Mouse (Mus musculus) lung, embryonic 14.5 days (tissue): Measurements from ENCODE around the gene Klrb1c. TPM values are rescaled to one million over a fixed set of nuclear protein-coding genes. Genes with fewer than 3 reads are reported as not detected.
"Not testable (repeated sequence)": the region's sequence is repeated elsewhere in the genome, so short reads cannot be mapped to it uniquely, and the experiment has no call there.

ENCODE experiments used
- ATAC-seq: fragments of 200-750 bp; cut with Nextera tagmentation; 2 replicates; pipeline ENCODE4 v1.8.0; 2017; ENCODE audit warnings: mild to moderate bottlenecking, moderate TSS enrichment, moderate library complexity; ENCODE audit not compliant: insufficient read depth
- DNase-seq: peaks from one replicate; pipeline ENCODE4 v3.0.0-alpha.2; 2015
- H3K27ac ChIP-seq: fragments of 300-500 bp; sonication (generic); 2 replicates; pipeline ENCODE4 v1.5.1; 2014; ENCODE audit warnings: low read depth, mild to moderate bottlenecking, moderate library complexity
- H3K27me3 ChIP-seq: fragments of 300-500 bp; sonication (generic); 2 replicates; pipeline ENCODE4 v1.6.1; 2014; ENCODE audit warnings: low read length, control low read depth; ENCODE audit not compliant: insufficient read depth
- H3K36me3 ChIP-seq: fragments of 300-500 bp; sonication (generic); 2 replicates; pipeline ENCODE4 v1.6.1; 2014; ENCODE audit warnings: control low read depth; ENCODE audit not compliant: insufficient read depth
- H3K4me1 ChIP-seq: fragments of 300-500 bp; sonication (generic); 2 replicates; pipeline ENCODE4 v1.6.1; 2014; ENCODE audit warnings: antibody characterized with exemption, control low read depth; ENCODE audit not compliant: insufficient read depth
- H3K4me2 ChIP-seq: fragments of 300-500 bp; sonication (generic); 2 replicates; pipeline ENCODE4 v1.6.1; 2014; ENCODE audit warnings: mild to moderate bottlenecking
- H3K4me3 ChIP-seq: fragments of 300-500 bp; sonication (generic); 2 replicates; pipeline ENCODE4 v1.5.1; 2014; ENCODE audit warnings: low read depth, low read length
- H3K9ac ChIP-seq: fragments of 300-500 bp; sonication (generic); 2 replicates; pipeline ENCODE4 v1.6.1; 2014
- H3K9me3 ChIP-seq: fragments of 300-500 bp; sonication (generic); 2 replicates; pipeline ENCODE4 v1.6.1; 2016; ENCODE audit warnings: low read depth, low read length, control low read depth
- CTCF ChIP-seq: IDR thresholded peaks from 2 replicates; pipeline ENCODE4 v1.5.1; 2016; ENCODE audit warnings: antibody characterized with exemption, low read depth
- WGBS: fragments of 180-500 bp; shearing (Covaris S2); extraction: QIAGEN DNeasy Blood & Tissue Kit; methylation state at CpG from one replicate; pipeline ENCODE4 v1.1.7; 2014; 5-methylcytosine and 5-hydroxymethylcytosine counted together
- polyA plus RNA-seq: library from polyadenylated mRNA; unstranded; fragments of >200 nt; fragmentation: Nextera tagmentation; extraction: Ambion mirVana; gene quantifications from 2 replicates; pipeline ENCODE4 v1.2.1, GENCODE M21; 2014

Gene Klrb1c
- polyA plus RNA-seq, 1 experiment from 2014 or later, result 0.26 TPM

DNA sequence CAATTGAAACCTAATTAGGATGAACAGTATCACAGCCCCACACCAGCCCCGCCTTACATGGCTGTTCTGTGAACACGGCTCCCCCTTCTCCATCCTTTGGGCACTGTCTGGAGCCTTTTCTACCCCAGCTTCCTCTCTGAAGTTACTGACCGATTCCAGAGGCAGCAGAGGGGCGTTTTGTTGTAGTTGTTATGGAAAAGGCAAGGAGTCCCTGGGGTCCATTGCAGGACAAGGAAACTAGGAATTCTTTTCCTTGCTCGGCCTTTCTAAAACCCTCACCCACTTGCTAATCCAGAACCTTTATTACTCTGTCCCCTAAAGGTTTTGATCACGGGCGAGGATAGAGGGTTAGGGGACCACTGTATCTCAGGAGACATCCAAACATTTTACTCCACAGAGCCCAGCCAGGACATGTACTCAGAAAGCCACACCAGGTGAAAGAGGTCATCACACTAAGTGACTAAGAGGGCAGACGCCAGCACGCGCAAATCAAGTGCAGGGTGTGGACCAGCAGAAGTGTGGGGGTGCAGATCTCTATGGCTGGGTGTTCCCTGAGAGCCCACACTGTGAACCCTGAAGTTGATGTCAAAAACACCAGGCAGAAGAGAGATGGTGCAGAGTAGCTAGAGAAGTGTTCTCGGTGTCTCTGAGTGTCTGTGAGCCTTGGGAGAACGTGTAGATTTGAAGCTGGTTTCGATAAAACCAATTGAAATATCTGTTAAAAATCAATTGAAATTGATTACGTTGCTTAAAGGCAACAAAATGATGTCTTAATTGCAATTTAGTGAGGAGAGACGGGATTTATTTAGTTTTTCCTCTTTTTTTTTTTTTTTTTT, 9.1 kb upstream of the Klrb1c start:
- peak overlapping the region; percentile 72 for H3K4me2 ChIP-seq
- no peaks in the 10 kb centered on the region; the same call in 1 of the 2 replicates for H3K4me1 ChIP-seq
- 14% methylated on average over 15 of the region's 15 CpGs for WGBS
- no peaks in the 10 kb centered on the region for H3K36me3 ChIP-seq
- H3K4me3 ChIP-seq, result peak overlapping the region; percentile 57
- ATAC-seq (no peak), DNase-seq (peak; percentile 56)
- H3K27me3 ChIP-seq, result no peaks in the 10 kb centered on the region
- H3K9me3 ChIP-seq, result no peaks in the 10 kb centered on the region
- H3K9ac ChIP-seq, result peak overlapping the region; percentile 15
- no peak for TF ChIP-seq CTCF
- peak overlapping the region; percentile 42; the same call in 1 of the 2 replicates for H3K27ac ChIP-seq

DNA sequence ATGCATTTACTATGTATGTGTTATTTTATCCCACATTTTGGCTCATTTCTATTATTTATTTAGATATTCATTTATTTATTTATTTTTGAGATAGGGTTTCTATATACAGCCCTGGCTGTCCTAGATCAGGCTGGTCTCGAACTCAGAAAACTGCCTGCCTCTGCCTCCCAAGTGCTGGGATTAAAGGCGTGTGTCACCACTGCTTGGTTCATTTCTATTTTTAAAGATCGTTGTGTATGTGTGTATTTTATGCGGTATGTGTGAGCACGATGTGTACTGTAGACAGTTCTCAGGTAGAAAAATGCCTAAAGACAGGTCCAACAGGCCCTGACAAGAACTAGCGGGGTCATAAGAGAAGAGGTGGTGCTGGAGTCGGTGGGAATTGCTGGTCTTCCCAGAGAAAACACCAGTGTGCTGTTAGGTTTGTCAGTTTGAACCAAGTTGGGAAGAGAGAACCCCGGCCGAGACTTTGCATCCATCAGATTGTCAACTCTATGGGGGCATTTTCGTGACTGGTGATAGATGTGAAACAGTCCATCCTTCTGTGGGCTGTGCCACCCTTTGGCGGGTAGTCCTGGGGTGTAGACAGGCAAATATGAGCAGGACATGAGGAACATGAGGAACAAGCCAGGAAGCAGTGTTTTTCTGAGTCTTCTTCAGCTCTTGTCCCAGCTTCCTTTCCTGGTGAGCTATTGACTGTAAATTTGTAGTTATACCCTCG, 8.3 kb upstream of the Klrb1c start:
- Histone ChIP-seq H3K27ac (no peak overlapping the region), H3K9me3 (no peaks in the 10 kb centered on the region), H3K4me2 (peak overlapping the region; percentile 72), H3K36me3 (no peaks in the 10 kb centered on the region), H3K9ac (no peak overlapping the region), H3K4me3 (peak overlapping the region; percentile 57), H3K4me1 (no peaks in the 10 kb centered on the region; the same call in 1 of the 2 replicates), H3K27me3 (no peaks in the 10 kb centered on the region)
- no peak for TF ChIP-seq CTCF
- DNase-seq (no peak), ATAC-seq (no peak)
- 70% methylated on average over 12 of the region's 12 CpGs for WGBS

DNA sequence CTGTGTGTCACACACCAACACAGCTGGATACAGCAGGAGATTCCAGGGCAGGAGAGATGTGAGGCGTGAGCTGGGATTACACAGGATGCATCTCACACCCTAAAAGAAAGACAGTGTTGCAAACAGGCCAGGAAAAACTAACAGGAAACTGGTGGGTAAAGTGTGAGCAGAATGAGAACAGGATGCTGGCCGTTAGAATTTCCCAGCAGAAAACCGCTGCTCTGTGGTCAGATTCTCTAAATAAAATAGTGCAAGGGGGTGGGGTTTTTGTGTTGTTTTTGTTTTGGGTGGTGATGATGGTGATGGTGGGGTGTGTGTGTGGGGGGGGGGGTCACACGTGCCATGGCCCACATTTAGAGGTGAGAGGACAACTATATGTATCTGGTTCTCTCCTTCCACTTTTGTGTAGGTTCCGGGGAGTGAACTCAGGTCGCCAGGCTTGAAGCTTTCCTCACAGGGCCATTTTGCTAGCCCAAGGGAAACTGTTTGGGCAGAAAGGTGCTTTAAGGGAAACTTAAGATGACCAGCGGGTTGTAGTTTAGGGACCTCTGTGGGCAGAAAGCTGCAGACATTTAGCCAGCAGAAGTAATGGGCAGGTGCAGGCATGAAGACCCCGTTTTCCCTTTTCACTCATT, 7.4 kb upstream of the Klrb1c start:
- Histone ChIP-seq H3K9ac (no peak overlapping the region), H3K27me3 (no peaks in the 10 kb centered on the region), H3K36me3 (no peaks in the 10 kb centered on the region), H3K9me3 (no peaks in the 10 kb centered on the region), H3K27ac (no peak overlapping the region), H3K4me3 (no peak overlapping the region), H3K4me2 (no peak overlapping the region), H3K4me1 (no peaks in the 10 kb centered on the region; the same call in 1 of the 2 replicates)
- TF ChIP-seq CTCF, result no peak
- 62% methylated on average over 8 of the region's 8 CpGs for WGBS
- no peak for ATAC-seq
- DNase-seq, result peak; percentile 40

DNA sequence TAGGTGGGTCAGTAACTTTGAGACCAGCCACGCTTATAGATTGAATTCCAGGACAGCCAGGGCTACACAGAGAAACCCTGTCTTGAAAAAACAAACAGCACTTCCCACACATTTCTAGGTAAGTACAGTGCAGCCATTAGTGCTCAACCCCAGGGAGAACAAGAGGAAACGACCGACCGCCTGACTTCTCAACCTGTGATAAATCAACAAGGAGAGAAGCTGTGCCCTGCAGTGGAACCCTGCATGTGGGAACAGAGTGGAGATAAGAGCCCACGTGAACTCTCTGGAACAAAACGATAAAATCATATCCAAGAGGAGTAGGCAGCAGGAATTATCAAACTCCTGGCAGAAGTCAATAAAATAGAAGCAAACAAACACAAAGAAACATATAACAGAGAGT, 4.7 kb upstream of the Klrb1c start:
- no peak overlapping the region for H3K4me2 ChIP-seq
- H3K27ac ChIP-seq, result no peak overlapping the region
- DNase-seq, result no peak
- H3K9me3 ChIP-seq, result no peaks in the 10 kb centered on the region
- WGBS, result 17% methylated on average over 6 of the region's 6 CpGs
- H3K4me1 ChIP-seq, result no peaks in the 10 kb centered on the region; the same call in 1 of the 2 replicates
- H3K27me3 ChIP-seq, result no peaks in the 10 kb centered on the region
- no peak overlapping the region for H3K4me3 ChIP-seq
- ATAC-seq, result no peak
- no peak overlapping the region for H3K9ac ChIP-seq
- H3K36me3 ChIP-seq, result no peaks in the 10 kb centered on the region
- TF ChIP-seq CTCF, result no peak

DNA sequence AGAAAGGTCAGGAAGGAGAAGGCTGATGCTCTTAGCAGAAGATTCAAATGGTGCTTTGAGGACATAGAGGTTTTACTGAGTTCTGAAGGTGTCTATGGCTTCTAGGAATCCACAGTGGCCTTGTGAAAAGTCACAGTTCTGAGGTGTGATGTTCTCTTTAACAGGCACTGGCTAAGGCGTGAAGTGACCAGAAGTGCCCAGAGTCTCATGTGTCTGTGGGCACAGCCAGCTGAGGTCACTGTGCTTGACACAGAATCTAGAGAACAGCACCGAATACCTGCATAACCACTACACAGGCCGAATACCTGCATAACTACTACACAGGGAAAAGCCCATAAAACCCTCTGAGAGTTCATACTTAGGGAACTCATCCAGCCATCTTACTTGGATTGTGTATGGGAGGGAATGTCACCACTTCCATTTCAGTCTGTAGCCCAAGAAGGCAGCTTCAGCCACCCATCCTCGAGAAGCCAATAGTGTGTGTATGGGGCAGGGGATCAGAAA, 1.5 kb upstream of the Klrb1c start:
- not testable (repeated sequence) for H3K9ac ChIP-seq, H3K4me1 ChIP-seq, ATAC-seq, H3K4me2 ChIP-seq, H3K27me3 ChIP-seq, H3K9me3 ChIP-seq, H3K4me3 ChIP-seq, H3K36me3 ChIP-seq, H3K27ac ChIP-seq, DNase-seq
- 80% methylated on average over 4 of the region's 4 CpGs for WGBS

DNA sequence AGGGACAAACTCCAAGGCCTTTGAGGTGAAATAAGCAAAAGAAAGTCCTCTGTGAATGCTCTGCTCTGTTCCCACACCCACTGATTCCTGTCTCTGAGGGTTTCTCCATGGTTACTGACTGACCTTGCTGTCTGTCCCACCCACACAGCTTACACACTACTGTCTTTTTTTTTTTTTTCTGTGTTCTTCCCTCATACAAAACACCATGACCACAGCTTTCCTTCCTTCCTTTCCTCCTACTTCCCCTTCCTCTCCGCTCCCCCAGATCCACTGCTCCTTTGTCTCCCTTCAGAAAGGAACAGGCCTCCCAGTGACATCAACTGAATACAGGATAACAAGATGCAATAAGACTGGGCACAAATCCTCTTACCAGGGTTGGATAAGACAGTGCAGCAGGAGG, 498 bp downstream of the Klrb1c start:
- Histone ChIP-seq H3K4me1 (no peaks in the 10 kb centered on the region), H3K36me3 (no peaks in the 10 kb centered on the region), H3K4me3 (no peak overlapping the region), H3K27ac (no peak overlapping the region), H3K9me3 (no peaks in the 10 kb centered on the region), H3K4me2 (no peak overlapping the region), H3K27me3 (no peaks in the 10 kb centered on the region), H3K9ac (no peak overlapping the region)
- 95% methylated on average over 1 of the region's 1 CpGs for WGBS
- no peak for ATAC-seq
- no peak for TF ChIP-seq CTCF
- DNase-seq, result no peak

DNA sequence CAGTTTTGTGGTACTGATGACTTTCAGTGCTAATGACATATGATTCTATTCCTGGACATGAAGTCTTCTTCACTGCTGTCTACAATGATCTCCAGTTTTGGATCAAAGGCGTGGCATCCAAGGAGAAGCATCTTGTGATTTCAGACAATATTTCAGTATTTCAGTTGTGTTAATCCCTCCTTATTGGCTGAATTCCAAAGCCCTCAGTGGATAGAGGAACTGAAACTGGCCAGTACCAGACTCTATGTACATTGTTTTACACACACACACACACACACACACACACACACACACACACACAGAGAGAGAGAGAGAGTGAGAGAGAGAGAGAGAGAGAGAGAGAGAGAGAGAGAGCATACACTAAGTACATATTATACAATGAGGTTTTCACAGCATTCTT, 2.6 kb downstream of the Klrb1c start:
- not testable (repeated sequence) for H3K9me3 ChIP-seq, H3K4me3 ChIP-seq, DNase-seq, H3K9ac ChIP-seq, ATAC-seq, H3K27me3 ChIP-seq, H3K4me2 ChIP-seq, H3K36me3 ChIP-seq, H3K4me1 ChIP-seq, H3K27ac ChIP-seq
- WGBS, result 83% methylated on average over 1 of the region's 1 CpGs
